Mouse (Mus musculus) left cerebral cortex, postnatal 25 days (tissue): ENCODE measurements around the gene D10Jhu81e. TPM values are rescaled to one million over a fixed set of nuclear protein-coding genes. Genes with fewer than 3 reads are reported as not detected.
A peak's percentile ranks its signal among the peaks of the same experiment; 100 is the strongest.
"Not testable (repeated sequence)": the region's sequence is repeated elsewhere in the genome, so short reads cannot be mapped to it uniquely, and the experiment has no call there.

ENCODE experiments used
- DNase-seq, 2 experiments: peaks; one replicate each; pipeline ENCODE4 v3.0.0; 2022; ENCODE audit warnings: low spot score in 2 of 2, mixed read lengths in 1 of 2
- intact Hi-C: fragments of 180-260 bp; cut with DNase I; formaldehyde crosslinking; loops from one replicate; pipeline ENCODE4 v1.15.1; 2025
- total RNA-seq, 2 experiments: library from RNA; stranded (reverse); gene quantifications; 2 replicates each; pipeline ENCODE4 v1.2.3; 2021

D10Jhu81e gene
- total RNA-seq, 2 experiments from 2014 or later: 106 to 109 TPM

DNA sequence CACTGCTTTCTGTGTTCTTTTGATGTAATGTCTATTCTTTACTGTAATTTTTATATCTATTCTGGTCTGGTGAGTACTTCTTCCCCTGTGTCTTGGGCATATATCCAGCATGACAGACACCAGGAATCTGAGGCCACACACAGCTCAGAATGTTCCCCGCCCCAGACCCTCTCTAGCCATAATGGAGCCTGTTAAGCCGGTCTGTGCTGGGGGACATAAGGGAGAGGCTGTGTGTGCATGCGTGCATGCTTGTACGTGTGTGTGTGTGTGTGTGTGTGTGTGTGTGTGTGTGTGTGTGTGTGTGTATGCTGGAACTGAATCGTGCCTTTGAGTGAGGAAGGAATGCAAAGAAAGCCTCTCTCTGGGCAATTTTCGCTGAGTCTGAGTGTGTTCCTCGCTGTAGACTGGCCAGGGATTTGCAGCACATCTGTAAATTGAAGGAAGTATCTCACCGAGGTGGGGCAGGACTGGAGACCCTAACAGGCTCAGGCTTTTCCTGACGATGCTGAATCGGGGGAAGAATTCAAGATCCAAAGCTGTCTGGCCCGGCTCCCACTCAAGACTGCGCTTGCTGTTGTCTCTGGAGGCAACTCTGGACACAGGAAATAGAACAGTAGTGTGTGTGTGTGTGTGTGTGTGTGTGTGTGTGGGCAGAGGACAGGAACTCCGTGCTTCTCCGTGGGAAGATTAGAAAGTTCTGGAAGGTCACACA is 30.6 kb downstream of the D10Jhu81e start:
- peak in 1 of 2 experiments; percentile 27 for DNase-seq
- intact Hi-C loops: no loop called here

DNA sequence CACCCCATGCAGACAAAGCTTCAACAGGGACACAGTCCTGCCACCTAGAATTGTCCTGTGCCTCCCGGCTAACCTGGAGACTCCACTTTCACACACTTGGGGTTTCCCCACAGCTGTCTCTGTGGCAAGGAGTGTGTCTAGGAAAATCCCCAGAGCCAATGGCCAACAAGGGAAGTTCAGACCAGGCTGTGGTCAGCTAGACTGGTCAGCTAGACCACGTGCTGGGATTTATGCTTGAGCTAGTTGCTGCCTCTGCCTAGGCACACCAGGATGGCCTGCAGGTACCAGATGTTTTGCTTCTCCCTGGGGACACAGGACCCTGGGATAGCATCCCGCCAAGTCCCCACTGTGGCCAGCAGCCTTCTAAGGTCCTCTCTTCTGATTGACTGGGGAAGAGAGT is 32.4 kb downstream of the D10Jhu81e start:
- DNase-seq: no peak
- intact Hi-C loops: no loop called here

DNA sequence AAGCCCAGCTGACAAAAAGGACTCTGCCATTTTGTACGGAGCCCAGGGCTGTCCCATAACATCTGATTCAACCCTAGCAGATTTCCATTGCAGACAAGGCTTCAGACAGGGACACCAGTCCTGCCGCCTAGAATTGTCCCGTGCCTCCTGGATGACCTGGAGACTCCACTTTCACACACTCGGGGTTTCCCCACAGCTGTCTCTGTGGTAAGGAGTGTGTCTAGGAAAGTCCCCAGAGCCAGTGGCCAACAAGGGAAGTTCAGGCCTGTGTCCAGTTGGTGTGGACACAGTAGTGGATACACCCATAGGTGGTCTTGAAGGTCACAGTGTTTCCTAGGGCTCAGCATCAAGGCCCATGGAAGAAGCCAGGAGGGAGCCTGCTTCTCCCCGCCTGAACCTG is 33.6 kb downstream of the D10Jhu81e start:
- intact Hi-C loops: no loop called here
- DNase-seq: no peak

DNA sequence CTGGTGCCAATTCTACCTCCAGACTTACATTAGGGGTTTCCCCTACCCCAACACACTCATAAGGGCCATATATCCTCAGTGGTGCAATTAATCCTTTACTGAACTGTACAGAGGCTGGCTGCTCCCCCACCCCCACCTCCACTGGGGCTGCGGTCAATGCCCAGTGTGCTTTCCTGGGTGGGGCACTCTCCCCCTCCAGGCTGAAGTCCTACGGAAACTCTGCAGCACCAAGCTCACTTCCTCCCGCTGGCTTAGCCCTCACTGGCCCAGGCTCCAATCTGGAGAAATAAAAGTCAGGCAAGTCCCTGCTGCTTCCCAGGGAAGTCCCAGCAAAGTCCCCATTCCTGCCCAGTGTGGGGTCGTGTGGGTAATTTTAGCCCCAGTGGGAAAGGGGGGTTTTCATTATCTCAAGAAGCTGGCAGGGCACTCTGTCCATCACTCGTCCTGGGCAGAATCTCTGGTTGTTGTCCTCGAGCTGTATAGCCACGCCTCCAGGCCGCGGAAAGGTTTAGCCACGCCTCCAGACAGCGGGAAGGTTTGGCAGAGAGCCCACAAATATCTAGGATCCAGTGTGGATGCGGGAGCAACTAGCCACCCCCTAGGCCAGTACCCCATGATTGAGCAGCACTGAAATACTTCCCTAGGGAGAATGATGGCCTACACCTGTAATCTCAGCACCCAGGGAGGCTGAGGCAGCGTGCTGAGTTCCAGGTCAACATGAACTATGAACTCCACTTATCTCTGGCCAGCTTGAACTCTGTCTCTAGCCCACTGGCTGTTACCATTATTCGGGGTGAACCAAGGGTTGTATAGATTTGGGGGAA is 34.4 kb downstream of the D10Jhu81e start:
- intact Hi-C loops: no loop called here
- no peak for DNase-seq

DNA sequence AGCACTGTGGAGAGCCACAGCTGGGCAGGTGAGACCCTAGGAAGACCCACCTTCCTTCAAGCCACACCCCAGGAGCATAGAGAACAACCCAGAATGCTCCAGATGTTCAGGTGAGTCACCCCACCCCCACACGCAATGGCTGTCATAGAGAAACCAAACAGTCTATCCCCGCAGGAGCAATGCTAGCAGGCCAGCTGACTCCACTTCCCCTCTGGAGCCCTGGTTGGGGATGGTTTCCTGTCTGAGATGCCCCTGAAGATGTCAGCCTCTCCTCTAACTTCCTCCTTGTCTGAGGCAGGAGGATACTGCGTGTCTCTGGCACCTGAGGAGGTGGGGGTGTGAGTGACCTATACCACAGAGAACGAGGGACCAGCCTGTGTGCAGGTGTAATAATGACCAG is 35.2 kb downstream of the D10Jhu81e start:
- intact Hi-C loops: no loop called here
- no peak for DNase-seq

DNA sequence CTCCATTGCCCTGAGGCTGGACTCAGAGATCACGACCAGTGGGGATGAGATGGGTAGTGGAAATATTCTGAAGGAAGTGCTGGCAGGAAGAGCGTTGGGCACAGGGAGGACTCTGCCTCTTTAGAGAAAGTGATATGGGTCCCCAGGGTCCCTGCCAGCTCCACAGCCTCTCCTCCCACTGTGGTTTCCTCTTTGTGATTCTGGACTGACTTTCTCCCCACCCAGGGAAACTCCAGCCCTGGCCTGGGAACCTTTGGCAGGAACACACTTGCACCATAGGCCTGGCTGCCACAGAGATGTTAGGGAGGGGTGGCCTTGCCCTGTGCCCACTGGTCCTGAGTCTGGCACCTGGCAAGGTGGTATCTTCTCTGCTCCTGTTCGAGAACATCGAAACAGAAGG is 39.6 kb downstream of the D10Jhu81e start:
- intact Hi-C loops: no loop called here
- DNase-seq: no peak

DNA sequence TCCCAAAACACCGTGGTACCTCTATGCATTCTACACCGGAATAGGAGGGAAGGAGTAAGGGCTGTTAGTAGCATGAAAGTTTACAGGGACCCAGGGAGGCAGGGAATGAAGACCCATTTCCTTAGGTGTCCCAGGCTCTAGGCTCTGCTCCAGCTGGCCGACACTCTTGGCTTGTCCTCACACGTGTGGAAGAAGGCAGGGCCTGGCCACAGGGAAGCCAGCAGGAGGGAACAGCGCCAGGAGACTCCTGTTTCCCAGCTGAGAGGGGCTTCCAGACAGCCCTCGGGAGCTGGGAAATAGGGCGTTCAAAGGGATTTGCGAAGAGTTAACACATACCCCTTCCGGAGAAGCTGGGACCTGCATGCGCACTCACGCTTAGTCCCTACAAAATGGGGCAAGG is 40.2 kb downstream of the D10Jhu81e start:
- DNase-seq: no peak
- intact Hi-C loops: no loop called here

DNA sequence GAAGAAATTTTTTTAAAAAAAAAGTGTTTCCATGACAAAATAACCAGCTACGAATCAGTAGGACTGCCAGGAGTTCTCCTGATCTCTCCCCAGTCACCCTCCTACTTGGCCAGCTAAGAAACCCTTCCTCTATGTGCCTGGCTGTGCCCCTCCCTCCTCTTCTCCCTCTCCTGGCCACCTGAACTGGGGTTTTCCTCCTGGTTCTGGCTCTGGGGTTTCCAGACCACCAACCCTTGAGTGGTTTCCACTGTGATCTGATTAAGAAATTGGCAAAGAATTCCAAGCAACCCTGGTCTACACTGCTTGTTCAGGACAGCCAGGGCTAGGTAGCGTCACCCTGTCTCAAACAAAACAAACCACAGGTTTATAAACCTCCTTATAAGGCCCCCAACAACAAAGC is 40.9 kb downstream of the D10Jhu81e start:
- DNase-seq: no peak

DNA sequence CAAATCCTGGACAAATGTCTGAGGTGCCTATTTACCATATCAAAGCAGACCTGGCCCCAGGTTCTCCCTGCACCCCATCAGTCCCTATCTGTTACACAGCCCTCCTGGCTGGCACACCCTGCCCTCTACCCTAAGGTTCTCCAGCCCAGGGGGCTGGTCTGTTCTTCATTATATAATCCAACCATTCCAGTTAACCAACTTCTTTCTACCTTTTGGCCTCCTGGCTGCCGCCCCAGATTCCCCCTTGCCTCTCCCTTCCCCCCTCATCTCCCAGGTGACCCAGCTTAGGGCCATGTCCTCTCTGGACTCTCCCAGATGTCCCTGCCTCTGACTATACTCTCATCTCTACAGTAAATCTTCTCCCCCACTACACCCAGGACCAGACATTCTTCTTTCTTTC is 41.7 kb downstream of the D10Jhu81e start:
- intact Hi-C loops: no loop called here

More for the DNA sequence above, 40.9 kb downstream of the D10Jhu81e start:
- intact Hi-C loops: no loop called here

DNA sequence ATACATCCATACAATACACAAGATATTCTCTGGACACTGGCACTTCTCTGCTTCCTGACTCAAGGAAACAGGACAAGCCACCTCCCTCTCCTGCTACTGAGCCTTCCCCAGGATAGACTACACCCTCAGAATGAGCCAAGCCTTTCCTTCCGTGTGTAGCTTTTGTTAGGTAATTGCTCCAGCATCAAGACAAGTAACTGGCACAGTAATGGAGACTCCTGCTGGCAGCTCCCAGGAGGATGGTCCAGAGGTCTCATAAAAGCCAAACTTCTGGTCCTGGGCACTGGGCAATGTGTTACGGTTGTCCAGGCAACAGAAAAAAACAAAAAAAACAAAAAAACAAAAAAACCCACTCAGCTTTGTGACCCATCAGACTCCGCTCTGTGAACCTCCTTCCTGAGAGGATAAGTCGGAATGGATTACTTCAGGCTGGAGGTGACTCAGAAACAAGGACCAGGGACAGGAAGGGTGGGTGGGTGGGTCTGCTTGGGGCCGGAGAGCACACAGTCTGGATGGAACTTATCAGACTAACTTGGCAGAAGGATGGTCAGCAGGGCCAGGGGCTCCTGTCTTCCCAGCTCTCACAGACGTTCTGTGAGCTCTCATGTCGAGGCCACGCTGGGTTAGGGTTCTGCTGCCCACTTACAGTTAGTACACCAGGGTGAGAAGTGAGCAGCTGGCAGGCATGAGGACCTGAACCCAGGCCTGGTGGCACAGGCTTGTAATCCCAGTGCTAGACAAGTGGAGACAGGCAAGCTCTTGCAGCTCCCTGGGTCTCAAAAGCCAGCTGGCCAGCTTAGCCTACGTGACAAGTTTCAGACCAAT is 42.3 kb downstream of the D10Jhu81e start:
- intact Hi-C loops: no loop called here
- no peak for DNase-seq

More for the DNA sequence above, 41.7 kb downstream of the D10Jhu81e start:
- DNase-seq: no peak

DNA sequence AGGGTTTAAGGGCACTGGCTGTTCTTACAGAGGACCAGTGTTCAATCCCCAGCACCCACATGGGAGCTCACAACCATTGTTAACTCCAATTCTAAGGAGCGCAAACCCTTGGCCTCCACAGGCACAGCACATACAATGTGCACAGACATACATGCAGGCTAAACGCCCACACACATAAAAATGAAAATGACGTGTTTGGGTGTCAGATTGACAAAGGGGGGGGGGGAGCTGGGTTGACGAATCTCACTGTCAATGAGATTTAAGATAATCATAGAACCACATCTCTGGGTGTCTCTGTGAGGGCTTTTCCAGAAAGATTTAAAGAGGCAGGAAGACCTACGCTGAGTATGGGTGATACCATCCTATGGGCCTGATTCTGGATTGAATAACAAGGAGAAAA is 43.3 kb downstream of the D10Jhu81e start:
- DNase-seq: no peak
- intact Hi-C loops: no loop called here

DNA sequence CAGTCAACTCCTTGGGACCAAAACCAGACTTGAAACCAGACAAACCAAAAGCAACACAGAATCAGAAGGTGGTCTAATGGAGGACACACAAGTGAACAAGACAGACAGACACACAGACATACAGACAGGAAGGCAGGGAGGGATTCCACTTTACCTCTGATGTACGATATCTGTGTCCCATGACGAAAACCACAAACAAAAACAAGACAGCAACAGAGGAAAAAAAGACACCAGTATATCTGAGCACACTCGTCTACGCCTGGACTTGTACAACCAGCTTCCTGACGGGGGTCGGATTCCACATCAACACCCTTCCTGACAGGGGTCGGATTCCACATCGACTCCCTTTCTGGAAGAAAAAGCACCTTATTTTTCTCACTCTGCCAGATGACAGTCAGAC is 44.5 kb downstream of the D10Jhu81e start:
- DNase-seq, intact Hi-C loops: not testable (repeated sequence)

DNA sequence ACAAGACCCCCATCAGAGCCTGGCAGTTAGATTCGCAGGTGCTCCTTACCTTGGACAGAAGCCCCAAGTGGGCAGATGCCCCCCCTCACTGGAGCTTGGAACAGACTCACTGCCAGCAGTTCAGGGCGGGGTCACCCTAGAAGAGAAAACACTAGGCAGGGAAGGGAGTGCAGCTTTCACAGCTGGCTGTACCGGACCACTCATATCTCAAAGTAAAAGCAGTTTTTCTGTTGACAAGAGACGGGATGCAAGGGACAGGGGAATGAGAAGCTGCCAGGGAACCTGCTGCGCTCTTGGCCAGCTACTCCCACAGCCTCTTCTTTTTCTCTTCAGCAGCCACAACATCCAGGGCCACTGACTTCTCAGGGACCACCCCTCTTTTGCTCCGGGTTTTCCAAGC is 45.4 kb downstream of the D10Jhu81e start:
- DNase-seq, intact Hi-C loops: not testable (repeated sequence)

DNA sequence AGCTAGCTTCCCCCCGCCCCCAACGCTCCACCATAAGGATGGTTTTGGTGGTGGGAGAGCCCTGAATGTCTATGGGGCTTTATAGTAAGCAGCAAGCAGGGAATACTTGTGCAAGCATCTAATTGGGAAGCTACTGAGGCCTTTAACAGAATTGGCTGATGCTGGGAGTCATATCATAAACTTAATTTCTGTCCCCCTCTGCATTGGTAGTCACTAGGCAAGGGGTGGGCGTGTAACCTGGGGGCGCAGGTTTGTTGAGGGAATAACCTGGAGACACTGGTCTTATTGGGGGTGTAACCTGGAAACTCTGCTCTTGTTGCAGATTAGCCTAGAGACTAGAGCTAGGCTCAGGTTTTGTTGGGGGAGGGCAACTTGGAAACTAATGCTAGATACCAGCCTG is 50.2 kb downstream of the D10Jhu81e start:
- DNase-seq: no peak
- intact Hi-C loops: no loop called here

DNA sequence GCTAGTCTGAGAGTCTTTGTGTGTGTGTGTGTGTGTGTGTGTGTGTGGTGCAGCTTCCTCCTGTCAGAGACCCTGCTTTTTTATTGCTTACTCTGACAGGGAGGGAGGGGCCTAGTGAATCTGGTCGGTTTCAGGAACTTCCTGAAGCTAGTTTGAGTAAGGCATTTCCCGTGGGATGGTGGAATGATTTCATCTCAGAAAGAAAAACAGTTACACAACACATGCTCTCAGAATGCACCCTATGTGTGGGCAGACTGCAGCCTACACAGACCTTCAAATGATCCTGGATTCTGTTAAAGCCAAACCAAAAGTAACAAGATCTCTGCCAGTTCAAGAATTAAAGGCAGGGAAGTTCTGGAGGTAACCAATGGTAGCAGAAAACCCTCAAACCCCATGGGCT is 54.4 kb downstream of the D10Jhu81e start:
- intact Hi-C loops: no loop called here
- peak in 1 of 2 experiments; percentile 25 for DNase-seq

DNA sequence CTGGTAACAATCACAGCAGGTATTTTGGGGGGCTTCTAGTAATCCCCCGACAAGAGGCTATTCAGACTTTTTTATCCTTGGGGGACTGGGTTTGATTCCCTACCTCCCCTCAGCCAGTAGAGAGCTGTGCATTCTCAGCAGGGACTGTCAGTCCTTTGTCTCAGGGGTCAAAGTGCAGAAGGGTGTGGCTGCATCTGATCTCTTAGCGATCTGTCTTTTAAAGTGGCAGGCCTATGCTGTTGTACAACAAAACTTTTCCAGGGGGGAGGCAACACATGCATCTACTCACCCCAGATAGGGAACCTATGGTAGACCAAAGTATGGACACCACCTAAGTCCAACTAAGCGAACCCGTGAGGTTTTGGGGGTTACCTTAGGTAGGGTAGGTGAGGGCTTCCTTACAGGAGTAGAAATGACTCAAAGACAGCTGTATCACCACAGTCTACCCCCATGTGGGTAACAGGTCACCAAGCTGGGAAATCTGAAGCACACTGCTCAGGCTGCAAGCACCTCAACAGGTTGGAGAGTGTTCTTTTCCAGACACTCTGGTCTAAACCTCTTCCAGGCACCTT is 55.0 kb downstream of the D10Jhu81e start:
- intact Hi-C loops: no loop called here
- DNase-seq: no peak
